Mouse (Mus musculus): ENCODE results near the gene Hivep1. TPM values are rescaled to one million over a fixed set of nuclear protein-coding genes. Genes with fewer than 3 reads are reported as not detected.

The Hivep1 gene
- polyA plus RNA-seq, 1 experiment: 16.6 TPM

DNA sequence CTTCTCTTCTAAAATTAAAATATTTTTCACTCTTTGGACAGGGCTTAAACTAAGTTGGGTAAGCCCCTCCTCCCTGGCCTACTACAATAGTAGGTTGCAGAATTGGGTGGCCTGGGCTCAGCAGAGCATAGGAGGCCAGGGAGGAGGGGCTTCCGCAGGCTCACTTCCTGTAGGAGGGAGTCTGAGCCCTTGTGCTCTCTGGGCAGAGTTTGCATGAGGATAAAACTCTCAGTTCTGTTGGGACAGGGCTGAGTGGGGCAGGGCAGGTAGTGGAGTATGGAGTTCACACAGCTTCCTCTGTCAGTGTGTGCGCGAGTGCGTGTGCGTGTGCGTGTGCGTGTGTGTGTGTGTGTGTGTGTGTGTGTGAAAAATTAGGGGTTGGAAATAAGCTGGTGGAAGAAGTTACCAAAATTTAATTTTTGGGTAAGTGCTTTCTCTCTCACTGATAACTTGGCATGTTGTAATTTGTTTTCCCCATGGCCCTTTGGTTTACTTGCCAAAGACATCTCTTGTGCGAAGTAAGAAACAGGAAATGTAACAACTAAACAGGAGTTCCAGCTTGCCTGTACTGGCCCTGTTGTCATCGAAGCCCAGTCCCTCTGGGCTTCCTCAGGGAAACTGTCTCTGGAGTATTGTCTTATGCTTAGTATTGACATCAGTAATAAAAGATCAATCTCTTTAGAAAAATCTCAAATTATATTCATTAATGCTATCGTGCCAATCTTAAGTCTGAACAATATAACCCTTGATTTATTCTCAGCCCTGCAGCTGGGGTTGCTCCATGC, 9.2 kb downstream of the Hivep1 start:
- no peak for TF ChIP-seq GATA1 (IDR thresholded peaks at IDR 0.05; ENCODE audit: low read length)

DNA sequence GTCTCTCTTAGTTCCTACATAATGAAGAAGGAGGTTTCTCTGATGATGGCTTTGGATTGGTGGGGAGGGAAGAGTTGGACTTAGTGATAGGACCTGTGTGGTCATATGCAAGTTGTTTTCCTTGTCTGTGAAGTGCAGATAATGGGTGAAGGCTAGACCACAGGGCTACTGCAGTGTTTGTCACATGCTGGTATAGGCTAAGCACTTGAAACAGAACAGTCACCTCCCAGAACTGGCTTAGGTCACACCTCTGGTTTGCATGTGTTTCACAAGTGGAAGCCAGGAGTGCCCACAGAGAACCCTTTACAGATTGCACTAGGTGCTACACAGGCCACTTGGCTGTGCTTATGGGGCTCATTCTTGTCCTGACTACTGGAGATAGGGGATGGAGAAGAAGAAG, 12.4 kb downstream of the Hivep1 start:
- no peak for TF ChIP-seq GATA1 (IDR thresholded peaks at IDR 0.05; ENCODE audit: low read length)

DNA sequence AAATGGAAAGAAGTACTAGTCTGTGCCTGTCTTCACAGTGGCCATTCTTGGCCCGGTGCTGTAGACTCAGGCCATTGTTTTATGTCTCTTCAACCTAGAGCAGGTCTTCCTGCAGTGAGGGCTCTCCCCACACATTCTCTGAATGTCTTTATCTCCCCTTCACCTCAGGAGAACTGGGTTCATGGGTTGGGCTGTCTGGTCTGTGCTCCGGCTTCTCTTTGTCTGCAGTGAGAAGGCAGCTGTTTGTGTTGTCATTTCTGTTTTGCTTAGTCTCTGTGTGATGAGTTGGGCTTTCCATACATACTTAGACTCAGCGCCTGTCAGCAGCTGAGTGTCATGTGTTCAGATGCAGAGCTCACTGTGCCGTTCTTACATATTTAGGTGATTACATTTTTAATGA, 18.4 kb downstream of the Hivep1 start:
- no peak for TF ChIP-seq GATA1 (IDR thresholded peaks at IDR 0.05; ENCODE audit: low read length)

DNA sequence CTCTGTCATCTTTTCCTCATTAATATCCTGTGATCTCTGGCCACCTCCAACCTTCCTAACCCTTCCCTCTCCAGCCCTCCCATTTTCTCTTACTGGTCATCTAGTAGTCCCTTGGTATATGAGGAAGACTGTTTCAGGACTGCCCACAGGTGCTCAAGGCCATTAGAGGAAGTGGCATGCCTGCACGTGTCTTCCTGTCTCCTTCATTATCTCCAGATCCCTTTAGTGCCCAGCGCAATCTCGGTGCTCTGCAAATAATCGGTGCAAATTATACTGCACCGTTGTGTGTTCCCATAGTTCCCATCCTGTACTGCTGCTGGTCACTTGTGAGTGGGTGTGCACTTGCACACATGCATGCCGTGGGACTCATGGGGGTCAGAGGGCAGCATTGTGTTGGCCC, 19.2 kb downstream of the Hivep1 start:
- no peak for TF ChIP-seq GATA1 (IDR thresholded peaks at IDR 0.05; ENCODE audit: low read length)

DNA sequence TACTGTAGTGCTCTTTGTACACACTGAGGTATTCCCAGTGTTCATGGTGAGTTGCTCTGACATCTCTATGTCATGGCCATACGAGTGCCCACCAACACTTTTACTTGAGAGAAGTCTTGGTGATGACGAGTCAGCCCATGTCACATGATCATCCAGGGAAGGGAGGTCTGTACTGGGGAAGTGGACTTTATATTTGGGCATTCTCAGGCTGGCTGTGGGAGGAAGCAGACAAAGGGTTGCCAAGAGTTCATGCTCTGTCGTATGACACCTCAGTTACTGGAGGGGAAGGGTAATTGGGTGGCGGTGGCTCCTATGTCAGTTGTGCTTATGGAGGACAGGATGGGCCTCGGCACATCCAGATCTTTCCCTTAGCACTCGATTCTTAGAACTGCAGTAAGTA, 21.5 kb downstream of the Hivep1 start:
- no peak for TF ChIP-seq GATA1 (IDR thresholded peaks at IDR 0.05; ENCODE audit: low read length)

DNA sequence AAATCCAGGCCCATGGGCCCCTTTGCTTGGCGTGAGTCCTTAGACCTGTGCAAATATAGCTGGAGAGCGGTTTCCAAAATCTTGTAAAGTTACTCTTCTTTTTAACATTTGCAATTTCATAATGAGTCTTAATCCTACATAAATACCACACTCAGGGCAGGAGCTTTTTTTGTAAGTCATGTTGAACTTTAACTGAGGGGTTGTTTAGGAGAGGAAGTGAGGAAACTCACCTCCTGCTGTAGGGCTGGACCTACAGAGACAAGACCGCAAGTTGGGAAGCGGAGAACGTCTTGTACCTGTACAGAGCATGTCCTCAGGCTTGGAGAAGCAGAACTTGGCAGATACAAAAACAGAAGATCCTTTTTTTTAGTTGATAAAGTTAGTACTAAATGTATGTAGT, 23.7 kb downstream of the Hivep1 start:
- no peak for TF ChIP-seq GATA1 (IDR thresholded peaks at IDR 0.05; ENCODE audit: low read length)

DNA sequence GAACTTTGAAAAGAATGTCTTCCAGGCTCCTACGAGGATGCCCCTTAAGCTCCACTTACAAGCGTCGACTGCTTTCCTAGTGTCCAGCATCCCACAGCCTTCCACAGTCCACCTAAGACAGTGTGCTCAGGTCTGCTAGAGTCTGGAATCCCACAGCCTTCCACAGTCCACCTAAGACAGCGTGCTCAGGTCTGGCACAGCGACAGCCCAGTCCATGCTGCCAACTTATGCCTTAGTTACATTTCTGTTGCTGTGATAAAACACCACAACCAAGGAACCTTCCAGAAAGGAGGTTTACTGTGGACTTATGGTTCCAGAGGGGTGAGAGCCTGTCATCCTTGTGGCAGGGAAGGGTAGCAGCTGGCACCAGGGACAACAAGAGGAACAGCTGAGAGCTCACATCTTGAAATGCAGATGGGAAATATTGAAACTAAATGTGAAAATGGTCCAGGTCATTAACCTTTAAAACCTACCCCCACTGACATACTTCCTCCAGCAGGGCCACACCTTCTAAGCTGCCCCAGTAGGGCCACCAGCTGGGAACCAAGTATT, 25.0 kb downstream of the Hivep1 start:
- TF ChIP-seq GATA1 (IDR thresholded peaks at IDR 0.05; ENCODE audit: low read length): no peak

DNA sequence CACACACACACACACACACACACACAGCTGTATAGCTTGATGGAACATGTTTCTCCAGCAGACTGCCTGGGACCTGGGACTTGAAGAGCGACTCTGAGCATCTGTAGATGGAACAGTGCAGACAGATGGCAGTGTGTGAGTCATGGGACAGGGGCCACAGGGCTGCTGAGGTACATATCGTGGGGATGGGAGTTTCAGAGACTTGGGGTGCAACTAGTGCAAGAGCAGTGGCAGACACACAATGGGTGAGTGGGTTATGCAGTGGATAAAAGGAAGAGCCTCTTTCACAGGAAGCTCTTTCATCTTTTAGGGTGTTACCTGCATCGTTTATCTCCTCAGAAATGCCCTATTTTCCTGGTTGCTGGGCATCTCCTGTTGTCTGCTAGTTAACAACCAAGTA, 25.8 kb downstream of the Hivep1 start:
- TF ChIP-seq GATA1 (IDR thresholded peaks at IDR 0.05; ENCODE audit: low read length): no peak

DNA sequence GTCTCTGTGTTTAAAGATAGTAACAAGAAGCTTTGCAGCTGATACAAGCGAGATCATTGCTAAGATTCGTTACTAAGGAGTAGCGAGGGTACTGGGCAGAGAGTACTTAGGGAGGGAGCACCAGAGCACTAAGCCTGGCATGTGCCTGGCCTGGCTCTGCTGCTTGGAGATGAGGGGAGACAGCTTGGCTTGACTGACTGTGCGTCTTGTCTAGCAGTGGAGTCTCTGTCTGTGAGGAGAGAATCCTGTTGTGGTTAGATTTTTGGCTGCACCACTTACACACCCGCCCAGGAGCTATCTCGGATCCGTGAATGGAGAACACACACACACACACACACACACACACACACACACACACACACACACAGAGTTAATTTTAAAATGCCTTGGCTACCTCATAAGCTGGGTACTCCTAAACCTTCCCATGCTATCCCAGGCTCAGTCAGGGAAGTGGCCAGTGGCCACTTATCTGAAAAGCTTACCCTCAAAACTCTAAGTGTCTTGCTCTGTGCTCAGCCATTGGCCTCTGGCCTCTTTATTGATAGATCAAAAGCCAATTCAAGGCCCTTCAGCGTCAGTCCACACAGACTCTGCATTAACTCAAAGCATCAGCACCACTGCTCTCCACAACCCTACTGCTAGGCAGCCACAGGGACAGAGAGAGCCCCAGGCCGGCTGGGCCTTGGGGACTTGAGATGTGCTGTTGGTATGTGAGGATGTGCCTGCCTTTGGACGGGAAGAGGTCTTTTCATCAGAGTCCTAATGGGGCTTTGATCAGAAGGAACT, 28.5 kb downstream of the Hivep1 start:
- TF ChIP-seq GATA1 (IDR thresholded peaks at IDR 0.05; ENCODE audit: low read length): no peak

DNA sequence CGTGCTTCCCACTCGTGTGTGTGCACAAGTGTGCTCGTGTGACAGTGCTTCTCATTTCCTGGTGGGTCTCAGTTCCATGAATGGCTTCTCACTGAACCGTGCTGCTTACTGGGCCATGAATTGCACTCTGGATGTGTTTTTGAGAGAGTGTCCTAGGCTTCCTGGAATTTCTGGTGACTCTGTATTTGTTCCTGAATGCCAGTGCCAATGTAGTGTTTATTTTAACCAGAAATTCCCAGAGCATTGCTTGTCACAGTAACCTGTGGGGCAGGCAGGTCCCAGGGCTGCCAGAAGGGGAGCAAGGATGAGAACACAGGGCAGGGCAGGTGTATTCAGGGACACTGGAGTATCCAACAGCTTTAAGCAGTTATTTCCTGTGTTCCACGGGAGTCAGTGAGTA, 36.5 kb downstream of the Hivep1 start:
- no peak for TF ChIP-seq GATA1 (IDR thresholded peaks at IDR 0.05; ENCODE audit: low read length)

DNA sequence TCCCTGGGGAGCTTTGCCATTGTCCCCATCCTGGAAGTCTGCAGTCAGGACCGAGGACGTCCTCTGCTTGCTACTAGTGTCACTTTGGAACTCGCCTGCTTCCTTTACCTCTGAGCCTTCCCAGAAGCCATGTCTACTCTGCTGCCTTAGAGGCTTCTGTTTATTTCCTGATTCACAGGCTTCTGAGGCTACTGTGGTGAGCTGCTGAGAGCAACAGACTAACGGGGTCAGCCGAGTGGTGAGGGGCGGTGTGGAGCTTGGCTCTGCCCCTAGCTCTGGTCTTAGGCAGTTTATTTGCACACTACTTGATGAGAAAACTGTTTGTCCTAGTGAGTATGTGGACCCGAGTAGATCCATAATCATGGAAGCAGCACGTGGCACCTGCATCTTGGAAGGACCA, 37.2 kb downstream of the Hivep1 start:
- TF ChIP-seq GATA1 (IDR thresholded peaks at IDR 0.05; ENCODE audit: low read length): no peak

DNA sequence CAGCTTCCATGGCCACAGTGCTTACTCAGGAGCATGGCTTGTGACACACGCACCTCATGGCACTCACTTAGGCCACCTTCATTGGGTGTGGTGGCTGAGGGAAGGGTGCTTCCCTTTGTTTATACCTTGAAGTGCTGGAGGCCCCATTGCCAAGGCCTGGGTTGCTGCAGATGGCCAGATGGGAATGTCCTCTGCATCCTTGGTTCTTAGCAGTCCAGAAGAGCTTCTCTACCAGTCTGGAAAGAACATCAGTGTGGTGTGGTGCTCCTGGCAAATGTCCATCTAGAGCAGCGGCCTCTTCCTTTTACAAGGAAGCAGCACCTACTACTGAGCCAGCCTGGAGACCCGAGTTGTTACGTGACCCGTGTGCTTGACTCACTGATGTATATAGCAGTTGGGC, 38.9 kb downstream of the Hivep1 start:
- no peak for TF ChIP-seq GATA1 (IDR thresholded peaks at IDR 0.05; ENCODE audit: low read length)

DNA sequence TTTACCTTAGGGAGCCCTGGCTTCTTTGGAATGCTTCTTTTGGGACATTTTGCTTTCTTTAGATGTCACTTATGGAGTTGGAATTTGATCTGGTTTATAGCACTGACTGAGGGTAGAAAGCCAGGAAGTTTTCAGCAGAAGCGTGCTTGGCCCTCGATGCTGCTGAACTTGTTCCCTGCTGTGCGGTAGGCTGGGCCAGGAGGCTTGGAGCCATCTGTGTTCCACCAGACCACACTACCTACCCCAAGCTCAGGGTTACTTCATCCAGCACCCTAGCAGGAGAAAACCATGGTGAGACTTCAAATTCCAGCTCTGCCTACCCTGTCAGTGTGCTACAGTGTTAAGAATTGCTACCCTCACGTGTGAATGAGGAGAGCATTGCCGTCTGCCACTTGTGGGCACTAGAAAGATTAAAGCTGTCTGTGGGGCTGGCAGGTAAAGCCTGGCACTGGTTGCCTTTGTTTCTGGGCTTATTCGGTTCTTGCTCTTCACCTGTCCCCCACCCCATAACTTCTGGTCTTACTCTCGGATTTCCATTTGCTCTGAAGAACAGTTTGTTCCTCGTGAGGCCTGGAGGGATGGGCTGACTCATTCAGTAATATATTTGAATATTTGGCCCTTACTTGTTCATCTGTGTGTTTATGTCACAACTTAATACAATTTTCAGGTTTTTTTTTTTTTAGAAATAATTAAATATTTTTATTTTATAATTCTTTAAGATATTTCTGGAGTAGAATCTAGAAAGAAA, 40.7 kb downstream of the Hivep1 start:
- TF ChIP-seq GATA1 (IDR thresholded peaks at IDR 0.05; ENCODE audit: low read length): no peak

DNA sequence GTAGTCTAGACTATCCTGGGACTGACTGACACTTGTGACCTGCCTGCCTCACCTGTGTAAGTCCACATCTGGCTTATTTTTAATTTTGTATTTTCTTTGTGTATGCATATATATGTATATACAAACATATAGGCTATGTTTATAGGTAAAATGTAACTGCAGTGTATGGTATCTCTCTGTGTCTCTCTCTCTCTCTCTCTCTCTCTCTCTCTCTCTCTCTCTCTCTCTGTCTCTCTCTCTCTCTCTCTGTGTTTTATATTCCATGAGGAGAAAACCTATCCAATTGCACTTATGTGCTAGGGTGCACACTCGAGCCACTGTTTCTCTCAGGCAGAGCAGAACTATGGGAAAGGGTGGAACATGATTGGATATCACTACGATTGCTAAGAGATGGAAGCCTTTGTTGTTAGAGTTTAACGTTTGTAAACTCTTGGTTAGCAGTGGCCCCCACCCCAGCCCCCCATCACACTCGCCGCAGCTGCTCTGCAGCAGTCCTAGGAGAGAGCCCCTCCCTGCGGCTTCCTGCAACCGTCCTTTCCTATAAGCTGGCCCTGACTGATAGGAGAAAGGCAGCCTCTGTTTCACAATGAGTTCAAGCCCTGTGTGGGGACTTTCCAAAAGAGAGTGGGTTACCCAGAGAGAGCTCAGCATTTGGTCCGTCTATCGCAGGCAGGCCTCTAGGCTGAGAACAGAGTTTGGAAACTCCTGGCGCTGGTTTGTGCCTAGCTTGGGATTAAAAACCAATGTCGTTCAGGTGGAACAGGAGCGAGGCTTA, 41.6 kb downstream of the Hivep1 start:
- no peak for TF ChIP-seq GATA1 (IDR thresholded peaks at IDR 0.05; ENCODE audit: low read length)

DNA sequence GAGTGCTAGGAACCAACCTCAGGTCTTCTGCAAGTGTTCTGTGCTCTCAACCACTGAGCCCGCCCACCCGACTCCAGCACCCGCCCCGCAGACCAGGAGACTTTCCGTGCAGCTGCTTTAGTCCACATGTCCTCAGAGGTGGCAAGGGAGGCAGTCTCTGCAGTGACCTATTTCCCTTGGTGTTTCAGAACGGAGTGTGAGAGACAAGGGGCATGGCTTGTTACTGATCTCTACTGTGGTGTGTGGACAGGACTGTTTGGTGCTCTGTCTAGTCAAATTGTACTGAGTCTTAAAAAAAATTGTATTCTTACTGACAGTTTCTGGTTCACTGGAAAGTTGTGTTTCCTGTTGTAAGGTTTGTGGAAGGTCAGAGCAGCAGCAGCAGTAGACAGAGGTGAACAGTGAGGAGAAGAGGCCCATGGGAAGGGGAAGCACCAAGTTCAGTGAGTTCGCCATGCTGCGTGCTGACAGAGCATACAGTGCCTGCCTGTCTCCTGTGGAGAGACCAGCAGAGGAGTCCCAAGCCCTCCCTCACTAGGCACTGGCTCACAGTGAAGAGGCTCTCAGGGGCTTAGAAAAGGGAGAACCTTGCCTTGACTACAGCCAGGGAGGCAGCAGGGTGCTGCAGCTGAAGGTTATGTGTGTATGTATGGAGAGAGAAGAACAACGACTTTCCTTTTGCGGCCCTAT, 44.1 kb downstream of the Hivep1 start:
- TF ChIP-seq GATA1 (IDR thresholded peaks at IDR 0.05; ENCODE audit: low read length): no peak

All from G1E-ER4 (cell line).